Mouse (Mus musculus): ENCODE measurements around the gene Mlh1. TPM values are rescaled to one million over a fixed set of nuclear protein-coding genes. Genes with fewer than 3 reads are reported as not detected.

Mlh1 gene
- 48.5 TPM for total RNA-seq (2023)

GRCm38 (mm10) chr9:111271434-111272160 is at the start of gene Mlh1, which contains the start of gene Epm2aip1:
TSS of gene Mlh1 (minus strand) at chr9:111271791.
TSS of gene Epm2aip1 (plus strand) at chr9:111271929.

GRCm38 (mm10) chr9:111311031-111311842 is 39.6 kb upstream of the Mlh1 start, which contains the start of gene Trank1:
TSS of gene Trank1 (plus strand) at chr9:111311739.

Other genes starting within 250 kb of the Mlh1 start
- gene Ccrl2, start 214.3 kb downstream of the Mlh1 start, total RNA-seq (2023), result 5.2 TPM
- gene Lrrfip2, start 154.2 kb downstream of the Mlh1 start, total RNA-seq (2023), result 32.1 TPM
- gene Epm2aip1, start 138 bp upstream of the Mlh1 start, total RNA-seq (2023), result 29.6 TPM
- gene Trank1, start 39.9 kb upstream of the Mlh1 start, total RNA-seq (2023), result not detected
- not detected for gene Dclk3, start 167.3 kb upstream of the Mlh1 start, total RNA-seq (2023)

All from CD4-positive naive resting alpha-beta T cell, adult 76 days (primary cell).